ENCODE assay signal across 15 mouse cellular contexts in the genomic region with DNA sequence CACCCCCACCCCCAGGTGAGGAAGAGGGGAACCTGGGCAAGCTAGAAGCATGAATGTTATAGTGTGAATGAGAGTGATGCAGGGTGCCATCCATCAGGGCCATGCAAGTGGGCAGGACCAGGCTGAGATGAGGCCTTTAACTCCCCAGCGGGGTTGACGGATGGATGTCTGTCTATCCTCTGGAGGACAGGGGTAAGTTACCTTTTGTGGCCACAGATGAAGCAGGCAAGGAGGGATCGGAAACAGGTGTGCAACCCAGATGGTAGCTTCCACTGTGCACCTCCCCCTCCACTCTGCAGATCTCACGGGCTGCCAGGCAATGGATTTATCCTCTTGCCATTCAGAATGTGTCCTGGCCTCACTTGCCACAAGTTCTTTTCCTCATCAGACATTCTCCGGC.
A peak's percentile ranks its signal among the peaks of the same experiment; 100 is the strongest.
DNase-seq lines count a peak whose midpoint lies in the region; ATAC-seq and TF ChIP-seq lines count a peak whose summit lies in the region.
"Had no signal": no experiment of that assay in that cellular context is flagged by ENCODE, and none has a peak within 500 bp of the region (broad histone marks: within the 10 kb centered on the region; RNA-seq: fewer than 3 reads in every experiment).

No protein-coding gene starts in this region.

- H3K4me3 ChIP-seq in embryonic facial prominence, embryonic 11.5 days (ENCODE audit: low read depth, low read length) = no peak overlapping the region
- no peak overlapping the region for H3K4me3 ChIP-seq in embryonic facial prominence, embryonic 10.5 days
- H3K4me3 ChIP-seq in megakaryocyte, embryonic 14.5 days (replicated peaks) = peak overlapping the region; percentile 12
- no peak overlapping the region for H3K4me3 ChIP-seq in embryonic facial prominence, embryonic 12.5 days
- H3K4me3 ChIP-seq in lung, adult 2 months (replicated peaks; ENCODE audit: extremely low read depth, low read depth, low read length) = no peak overlapping the region
- H3K4me3 ChIP-seq: liver, embryonic 12.5 days had no signal

- TF ChIP-seq CTCF in lung, adult 2 months (IDR thresholded peaks at IDR 0.05; ENCODE audit: insufficient read depth, low read length) = no peak

- no peaks in the 10 kb centered on the region for H3K36me3 ChIP-seq in embryonic facial prominence, embryonic 11.5 days (replicated peaks; ENCODE audit: control insufficient read depth, insufficient read depth, low read depth, low read length)
- no peaks in the 10 kb centered on the region for H3K36me3 ChIP-seq in embryonic facial prominence, embryonic 10.5 days (replicated peaks)
- H3K36me3 ChIP-seq in megakaryocyte, embryonic 14.5 days (replicated peaks; ENCODE audit: low read length) = peaks cover 4% of the 10 kb centered on the region
- no peaks in the 10 kb centered on the region for H3K36me3 ChIP-seq in embryonic facial prominence, embryonic 12.5 days
- H3K36me3 ChIP-seq: liver, embryonic 12.5 days had no signal

- DNase-seq in embryonic facial prominence, embryonic 11.5 days (ENCODE audit: low spot score) = no peak
- no peak for DNase-seq in embryonic facial prominence, embryonic 10.5 days (ENCODE audit: low spot score)
- peak; percentile 51 for DNase-seq in thymus, postnatal 14 days
- DNase-seq in lung, adult 2 months = no peak
- DNase-seq: adrenal gland, adult 8-10 months; B cell, adult 2 months; embryo, embryonic 11 days; kidney, postnatal 10 days; layer of hippocampus, adult 9-11 months had no signal

- H3K9me3 ChIP-seq in embryonic facial prominence, embryonic 11.5 days (replicated peaks; ENCODE audit: control insufficient read depth, low read length) = no peaks in the 10 kb centered on the region
- H3K9me3 ChIP-seq in embryonic facial prominence, embryonic 10.5 days = no peaks in the 10 kb centered on the region
- no peaks in the 10 kb centered on the region for H3K9me3 ChIP-seq in megakaryocyte, embryonic 14.5 days
- no peaks in the 10 kb centered on the region for H3K9me3 ChIP-seq in embryonic facial prominence, embryonic 12.5 days
- H3K9me3 ChIP-seq: liver, embryonic 12.5 days had no signal

- H3K9ac ChIP-seq in embryonic facial prominence, embryonic 11.5 days (replicated peaks; ENCODE audit: low read length) = 0 out of 2 replicates have a peak overlapping the region, but pooled peaks have one; percentile 15
- H3K9ac ChIP-seq in embryonic facial prominence, embryonic 12.5 days = no peak overlapping the region
- H3K9ac ChIP-seq: liver, embryonic 12.5 days had no signal

- no peaks in the 10 kb centered on the region for H3K4me1 ChIP-seq in embryonic facial prominence, embryonic 11.5 days (ENCODE audit: control insufficient read depth, insufficient read depth, low read length)
- H3K4me1 ChIP-seq in embryonic facial prominence, embryonic 10.5 days = peaks cover 27% of the 10 kb centered on the region
- H3K4me1 ChIP-seq in megakaryocyte, embryonic 14.5 days = peaks cover 38% of the 10 kb centered on the region
- H3K4me1 ChIP-seq in embryonic facial prominence, embryonic 12.5 days = peaks cover 26% of the 10 kb centered on the region
- H3K4me1 ChIP-seq in lung, adult 2 months (ENCODE audit: control insufficient read depth, insufficient read depth, low read length) = peaks cover 2% of the 10 kb centered on the region; the same call in 1 of the 2 replicates
- H3K4me1 ChIP-seq: liver, embryonic 12.5 days had no signal

- 63% methylated on average over 5 of the region's 5 CpGs for WGBS in embryonic facial prominence, embryonic 11.5 days
- whole genome bisulfite sequencing in embryonic facial prominence, embryonic 10.5 days = 73% methylated on average over 5 of the region's 5 CpGs
- WGBS in embryonic facial prominence, embryonic 12.5 days = 71% methylated on average over 5 of the region's 5 CpGs
- 96% methylated on average over 5 of the region's 5 CpGs for WGBS in lung, adult 2 months

- no peak overlapping the region for H3K27ac ChIP-seq in embryonic facial prominence, embryonic 11.5 days (replicated peaks; ENCODE audit: low read depth, low read length)
- H3K27ac ChIP-seq in embryonic facial prominence, embryonic 10.5 days (replicated peaks) = no peak overlapping the region
- H3K27ac ChIP-seq in embryonic facial prominence, embryonic 12.5 days = no peak overlapping the region
- H3K27ac ChIP-seq: liver, embryonic 12.5 days had no signal

- H3K27me3 ChIP-seq in embryonic facial prominence, embryonic 11.5 days (ENCODE audit: control insufficient read depth, insufficient read depth, low read length) = no peaks in the 10 kb centered on the region
- H3K27me3 ChIP-seq in embryonic facial prominence, embryonic 10.5 days (replicated peaks; ENCODE audit: low read depth, poor library complexity, severe bottlenecking) = no peaks in the 10 kb centered on the region
- peaks cover 5% of the 10 kb centered on the region for H3K27me3 ChIP-seq in megakaryocyte, embryonic 14.5 days (replicated peaks)
- no peaks in the 10 kb centered on the region for H3K27me3 ChIP-seq in embryonic facial prominence, embryonic 12.5 days
- H3K27me3 ChIP-seq: liver, embryonic 12.5 days had no signal

- no peak for ATAC-seq in embryonic facial prominence, embryonic 11.5 days (replicated peaks; ENCODE audit: insufficient number of reproducible peaks, low FRiP score, low TSS enrichment, low read depth)
- ATAC-seq in megakaryocyte, adult 5-6 weeks (ENCODE audit: poor library complexity, severe bottlenecking) = no peak
- peak; percentile 57; the same call in 1 of the 2 replicates for ATAC-seq in embryonic facial prominence, embryonic 12.5 days (ENCODE audit: insufficient number of reproducible peaks, insufficient read depth, low FRiP score, low TSS enrichment)
- ATAC-seq in megakaryocyte-erythroid progenitor cell, adult 5-6 weeks (replicated peaks; ENCODE audit: low FRiP score, low TSS enrichment, poor library complexity, severe bottlenecking) = no peak
- ATAC-seq: inflammation-experienced regulatory T-cells, adult 6 months; liver, embryonic 12.5 days had no signal

- H3K4me2 ChIP-seq in embryonic facial prominence, embryonic 11.5 days (ENCODE audit: low read depth, low read length) = no peak overlapping the region
- H3K4me2 ChIP-seq in embryonic facial prominence, embryonic 12.5 days (replicated peaks) = no peak overlapping the region
- H3K4me2 ChIP-seq: liver, embryonic 12.5 days had no signal

- no peak for TF ChIP-seq POLR2A in lung, adult 2 months (IDR thresholded peaks at IDR 0.05; ENCODE audit: borderline replicate concordance, extremely low read depth, low read depth, low read length)
